Mouse (Mus musculus) gastrocnemius, postnatal 10 days (tissue): Measurements from ENCODE around the gene Ssx2ip. TPM values are rescaled to one million over a fixed set of nuclear protein-coding genes. Genes with fewer than 3 reads are reported as not detected.

Source experiments
- DNase-seq: peaks from one replicate; pipeline ENCODE4 v3.0.0; 2021; ENCODE audit warnings: mixed read lengths
- long read RNA-seq, 2 experiments: library from polyadenylated mRNA; stranded (forward); transcript quantifications; one replicate each; pipeline ENCODE4 v2.0.0; 2021
- total RNA-seq, 2 experiments: library from RNA; stranded (reverse); gene quantifications; 2 replicates each; pipeline ENCODE4 v1.2.3; 2021

Gene Ssx2ip
- total RNA-seq = 10 to 100 TPM; 16.2 to 17.5 TPM
- long read RNA-seq, experiment 1, transcript Ssx2ip-204 (14 exons, 3,446 nt) = major isoform, 5 of 40 reads
- long read RNA-seq, experiment 1, transcript Ssx2ip-203 (14 exons, 3,232 nt) = major isoform, 5 of 40 reads
- long read RNA-seq, experiment 1, partial matches to known transcripts = 1 of 40 reads
- long read RNA-seq, experiment 1, other reads (novel, unspliced or antisense) = 26 of 40 reads
- long read RNA-seq, experiment 2, transcript Ssx2ip-204 (14 exons, 3,446 nt) = major isoform, 13 of 65 reads
- long read RNA-seq, experiment 2, transcript Ssx2ip-201 (14 exons, 3,410 nt) = minor isoform, 7 of 65 reads
- long read RNA-seq, experiment 2, transcript Ssx2ip-203 (14 exons, 3,232 nt) = minor isoform, 5 of 65 reads
- long read RNA-seq, experiment 2, partial matches to known transcripts = 2 of 65 reads
- long read RNA-seq, experiment 2, other reads (novel, unspliced or antisense) = 38 of 65 reads

DNA sequence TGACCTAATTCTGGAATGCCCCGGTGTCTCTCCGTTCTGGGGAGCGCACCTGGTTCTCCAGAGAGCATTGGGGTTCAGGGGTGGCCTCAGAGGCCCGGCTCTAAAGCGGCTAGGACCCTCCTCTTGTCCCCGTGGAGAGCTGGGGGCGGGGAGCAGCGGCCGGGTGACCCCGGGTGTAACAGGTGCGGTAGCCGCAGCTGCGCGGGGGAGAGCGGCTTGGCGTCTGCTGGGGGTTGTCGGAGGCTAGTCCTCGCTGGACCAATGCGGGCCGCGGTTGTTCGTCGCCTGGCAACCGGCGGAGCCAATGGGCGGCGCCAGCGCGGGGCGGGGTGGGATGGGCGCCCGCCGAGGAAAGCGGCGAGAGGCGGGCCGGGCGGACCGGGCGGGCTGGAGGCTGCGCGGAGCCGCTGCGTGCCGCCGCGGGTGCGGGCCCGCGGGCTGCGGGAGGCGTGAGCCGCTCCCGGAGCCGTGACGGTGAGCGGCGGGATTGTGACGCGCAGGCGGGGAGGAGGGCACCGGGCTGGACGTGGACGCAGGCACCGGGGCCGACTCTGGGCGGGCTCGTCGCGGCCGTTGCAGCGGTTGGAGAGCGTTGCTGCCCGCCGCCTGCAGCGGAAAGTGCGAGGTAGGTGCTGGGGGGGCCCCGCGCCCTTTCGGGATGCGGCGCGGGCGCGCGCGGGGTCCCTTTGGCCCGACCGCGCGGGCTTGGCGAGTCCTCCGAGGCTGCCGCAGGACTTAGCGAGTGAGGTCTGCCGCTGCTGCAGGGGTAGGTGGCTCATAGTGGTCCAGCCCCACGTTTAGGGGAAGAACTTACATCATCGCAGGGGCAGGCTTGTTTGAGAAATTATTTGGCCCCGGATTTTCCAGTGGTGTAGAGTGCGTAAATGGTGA, at the start of gene Ssx2ip:
Ssx2ip (plus strand) TSS at position 332 of the 891 bp plus-strand sequence.
- DNase-seq = peak; percentile 99

- DNase-seq = no peak
Measured at GRCm38 (mm10) chr3:146355146-146355545, 49.3 kb upstream of the Ssx2ip start.

- DNase-seq = no peak
Measured at GRCm38 (mm10) chr3:146365471-146365870, 39.0 kb upstream of the Ssx2ip start.

GRCm38 (mm10) chr3:146367058-146367457, 37.4 kb upstream of the Ssx2ip start:
- DNase-seq = no peak

GRCm38 (mm10) chr3:146370553-146371095, 33.8 kb upstream of the Ssx2ip start:
- DNase-seq = no peak

DNA sequence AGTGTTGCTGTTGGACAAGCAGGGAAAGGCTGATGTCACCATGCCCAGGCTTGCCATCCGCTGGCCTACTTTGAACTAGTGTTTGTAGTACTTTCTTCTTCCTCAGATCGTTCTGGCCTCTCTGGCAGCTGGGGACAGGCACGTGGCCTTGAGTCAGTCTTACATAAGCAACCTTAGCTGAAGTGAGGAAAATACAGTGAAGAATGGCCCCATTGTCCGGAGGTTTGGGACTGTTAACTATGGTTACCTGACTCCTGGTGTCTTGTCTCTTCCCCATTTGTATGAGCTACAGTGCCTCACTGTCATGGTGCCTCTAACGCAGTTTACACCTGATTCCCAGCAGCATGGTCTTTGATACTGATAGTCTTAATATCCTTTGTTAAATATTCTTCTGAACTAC, 33.2 kb upstream of the Ssx2ip start:
- DNase-seq = no peak

GRCm38 (mm10) chr3:146374596-146375175, 29.8 kb upstream of the Ssx2ip start:
- no peak for DNase-seq

GRCm38 (mm10) chr3:146375224-146375657, 29.2 kb upstream of the Ssx2ip start:
- DNase-seq = no peak

- DNase-seq = no peak
Measured at GRCm38 (mm10) chr3:146376337-146377130, 27.9 kb upstream of the Ssx2ip start.

DNA sequence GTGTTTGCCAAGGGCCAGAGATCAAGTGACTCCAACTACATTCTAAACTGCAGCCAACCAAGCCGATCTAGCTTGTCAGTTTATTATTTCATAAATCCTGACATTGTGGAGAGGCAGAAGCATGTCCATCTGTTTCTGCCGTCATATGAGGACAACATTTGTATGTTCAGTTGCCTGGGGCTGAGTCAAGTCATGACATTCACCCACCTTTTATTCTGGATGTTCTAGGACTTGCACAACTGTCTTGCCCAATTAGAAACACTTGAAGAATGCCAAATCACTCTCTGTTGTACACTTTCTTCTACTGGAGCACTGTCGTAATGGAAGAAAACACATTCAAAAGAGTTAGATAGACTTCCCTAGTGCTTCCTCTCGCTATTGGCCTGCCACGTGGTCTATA, 27.2 kb upstream of the Ssx2ip start:
- DNase-seq = no peak

GRCm38 (mm10) chr3:146378753-146379152, 25.7 kb upstream of the Ssx2ip start:
- no peak for DNase-seq

DNA sequence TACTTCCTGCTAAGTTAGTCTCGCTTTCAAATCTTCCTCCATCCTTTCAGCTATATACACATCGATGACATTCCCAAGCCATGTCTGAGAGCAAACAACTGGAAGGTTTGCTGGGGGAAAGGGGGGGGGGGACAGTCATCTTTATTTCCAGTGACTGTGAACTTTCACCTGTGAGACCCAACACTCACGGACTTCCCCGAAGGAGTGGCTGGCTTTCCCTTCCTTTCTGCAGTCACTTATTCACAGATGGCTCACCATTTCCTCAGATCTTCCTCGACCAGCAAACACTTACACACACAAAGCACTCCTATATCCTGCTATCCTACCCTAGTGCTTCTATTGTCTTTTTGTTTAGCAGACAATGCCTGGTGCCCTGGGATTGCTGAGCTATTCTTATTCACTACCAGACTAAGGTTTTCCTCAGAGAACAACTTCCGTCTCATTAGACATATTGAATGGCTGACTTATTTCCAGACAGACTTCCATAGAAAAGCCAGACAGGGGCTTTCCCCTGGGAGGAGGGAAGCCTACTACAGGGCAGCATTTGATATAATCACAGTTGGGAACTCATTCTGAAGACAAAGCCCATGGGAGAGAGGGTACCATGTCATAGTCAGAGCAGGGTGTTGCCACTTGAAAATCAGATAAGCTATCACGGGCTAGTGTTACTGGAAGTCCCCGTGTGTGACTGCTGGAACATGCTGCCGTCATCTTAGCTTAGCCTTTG, 24.5 kb upstream of the Ssx2ip start:
- DNase-seq = no peak

GRCm38 (mm10) chr3:146380874-146381273, 23.6 kb upstream of the Ssx2ip start:
- DNase-seq = no peak

- no peak for DNase-seq
Measured at GRCm38 (mm10) chr3:146381471-146381870, 23.0 kb upstream of the Ssx2ip start.

DNA sequence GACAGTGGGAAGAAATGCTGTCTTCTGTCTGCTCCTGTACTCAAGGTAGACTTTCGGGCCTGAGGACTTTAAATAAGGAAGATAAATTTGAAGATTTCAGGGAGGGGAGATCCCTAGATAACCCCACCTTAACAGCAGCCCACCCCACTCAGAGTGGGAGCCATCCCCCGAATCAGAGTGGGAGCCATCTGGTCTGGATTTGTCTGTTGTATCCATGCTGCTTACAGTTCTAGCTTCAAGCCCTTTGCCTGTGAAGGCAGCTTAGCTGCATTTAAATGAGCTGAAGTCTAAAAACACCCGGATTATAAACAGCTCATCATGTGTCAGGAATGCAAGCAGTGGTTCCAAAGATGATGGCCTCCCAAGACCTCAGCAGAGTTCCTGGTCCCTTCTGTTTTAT, 17.6 kb upstream of the Ssx2ip start:
- no peak for DNase-seq

GRCm38 (mm10) chr3:146392656-146393321, 11.7 kb upstream of the Ssx2ip start:
- DNase-seq = no peak

DNA sequence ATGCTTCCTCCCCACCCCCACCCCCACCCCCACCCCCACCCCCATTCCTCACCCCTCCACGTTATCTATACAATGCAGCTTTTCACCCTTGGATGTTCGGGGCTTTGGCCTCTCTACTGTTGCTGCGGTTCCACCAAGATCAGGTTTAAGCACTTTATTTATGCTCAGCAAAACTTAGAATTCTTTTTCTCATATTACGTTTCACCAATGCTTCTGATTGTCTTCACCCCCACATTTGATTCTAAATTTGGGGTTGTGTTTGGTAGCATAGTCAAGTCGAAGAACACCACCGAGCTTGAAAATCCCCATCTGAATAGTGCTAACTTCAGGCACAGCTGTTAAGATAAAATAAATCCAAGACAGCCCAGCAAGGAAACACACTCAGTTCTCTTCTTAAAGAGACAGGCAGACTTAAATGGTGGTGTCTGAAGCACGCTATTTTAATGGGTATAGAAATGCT, 10.8 kb upstream of the Ssx2ip start:
- no peak for DNase-seq

GRCm38 (mm10) chr3:146396256-146396655, 8.2 kb upstream of the Ssx2ip start:
- DNase-seq = no peak

DNA sequence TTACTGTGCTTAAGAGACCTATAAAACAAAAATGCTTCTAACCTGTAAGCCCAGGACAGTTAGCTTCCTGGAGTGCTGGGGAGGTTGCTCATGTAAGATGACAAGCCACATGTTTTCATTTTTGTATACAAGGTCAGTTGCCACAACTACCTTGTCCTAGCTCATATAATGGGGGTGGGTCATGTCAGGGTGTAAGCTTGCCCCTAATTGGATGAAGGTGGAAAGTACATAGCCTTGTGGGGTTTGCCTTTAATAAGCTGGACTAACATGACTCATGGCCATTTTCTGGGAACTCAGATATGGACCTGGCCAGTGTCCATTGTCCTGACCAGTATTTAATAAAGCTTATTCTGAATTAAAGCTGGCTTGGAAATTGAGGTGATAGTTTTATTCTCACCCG, 7.5 kb upstream of the Ssx2ip start:
- DNase-seq = no peak

GRCm38 (mm10) chr3:146397847-146398246, 6.6 kb upstream of the Ssx2ip start:
- no peak for DNase-seq
